Mouse (Mus musculus) testis, adult 2 months (tissue): ENCODE data around the gene Farp1. TPM values are rescaled to one million over a fixed set of nuclear protein-coding genes. Genes with fewer than 3 reads are reported as not detected.

Source experiments
- H3K27ac ChIP-seq: fragments of 200-500 bp; 2 replicates; pipeline ENCODE4 v1.5.1; 2012; ENCODE audit warnings: low read depth, low read length; ENCODE audit not compliant: control insufficient read depth, insufficient read depth
- H3K27me3 ChIP-seq: fragments of 200-500 bp; 2 replicates; pipeline ENCODE4 v1.6.1; 2012; ENCODE audit warnings: mild to moderate bottlenecking, low read length, moderate library complexity; ENCODE audit not compliant: control insufficient read depth, insufficient read depth
- H3K36me3 ChIP-seq: fragments of 200-500 bp; 2 replicates; pipeline ENCODE4 v1.6.1; 2012; ENCODE audit warnings: mild to moderate bottlenecking, low read length; ENCODE audit not compliant: control insufficient read depth, insufficient read depth
- H3K4me1 ChIP-seq: fragments of 200-500 bp; 2 replicates; pipeline ENCODE4 v1.6.1; 2012; ENCODE audit warnings: low read length; ENCODE audit not compliant: control insufficient read depth, insufficient read depth
- H3K4me3 ChIP-seq: fragments of 200-500 bp; 2 replicates; pipeline ENCODE4 v1.5.1; 2012; ENCODE audit warnings: low read depth, mild to moderate bottlenecking, low read length, moderate library complexity, mixed read lengths; ENCODE audit not compliant: control insufficient read depth
- CTCF ChIP-seq: fragments of 200-500 bp; IDR thresholded peaks from 2 replicates; pipeline ENCODE4 v1.5.1; 2012; ENCODE audit warnings: low read depth, mild to moderate bottlenecking, inconsistent platforms, low read length, moderate library complexity; ENCODE audit not compliant: control insufficient read depth, insufficient read depth, insufficient replicate concordance
- POLR2A ChIP-seq: fragments of 200-500 bp; IDR thresholded peaks from 2 replicates; pipeline ENCODE4 v1.6.1; 2012; ENCODE audit warnings: low read depth, mild to moderate bottlenecking, inconsistent platforms, low read length, moderate library complexity; ENCODE audit not compliant: control insufficient read depth
- polyA plus RNA-seq: library from polyadenylated mRNA; depleted of rRNA; stranded (reverse); fragments of >200 nt; gene quantifications from 2 replicates; pipeline ENCODE4 v1.2.3, GENCODE M21; 2012; rRNA removed

Gene Farp1
- 1.4 and 1.5 TPM in 2 replicates for polyA plus RNA-seq

DNA sequence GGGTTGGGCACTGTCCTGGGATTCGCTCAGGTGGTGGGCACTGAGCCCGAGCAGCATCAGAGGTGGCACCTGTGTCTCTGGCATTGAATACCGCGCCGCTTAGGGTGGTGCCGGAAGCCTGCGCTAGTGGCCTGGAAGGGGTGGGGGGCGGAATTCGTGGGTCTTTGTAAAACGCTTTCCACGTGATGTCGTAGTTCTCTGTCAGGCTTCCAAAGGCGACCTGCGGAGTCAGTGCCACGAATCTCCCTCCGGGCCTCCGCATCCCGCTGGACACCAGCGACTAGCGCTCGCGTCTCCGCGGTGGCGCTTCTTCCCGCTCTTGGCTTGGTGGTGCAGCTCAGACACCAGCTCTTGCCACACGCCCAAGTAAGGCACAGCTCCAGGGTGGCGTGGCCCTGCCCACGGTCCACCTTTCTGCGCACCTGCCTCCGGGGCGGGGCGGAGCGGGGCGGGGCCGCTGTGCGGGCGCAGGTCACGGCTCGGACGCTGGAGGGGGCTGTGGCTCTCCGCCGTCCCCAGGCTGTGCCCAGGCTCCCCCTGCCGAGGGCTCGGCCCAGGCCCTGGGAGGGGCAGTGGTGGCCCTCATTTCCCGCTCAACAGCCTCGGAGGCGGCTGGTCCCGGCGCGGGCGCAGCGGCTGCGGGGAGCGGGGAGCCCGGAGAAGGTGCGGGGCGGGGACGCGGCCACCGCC, at the start of gene Farp1:
TSS of gene Farp1 (plus strand) at position 228 of the 690 bp plus-strand sequence.
- Histone ChIP-seq H3K36me3 (no peaks in the 10 kb centered on the region), H3K4me1 (peaks cover 13% of the 10 kb centered on the region), H3K27me3 (peaks cover 6% of the 10 kb centered on the region), H3K4me3 (peak within 1 kb of the TSS; percentile 79), H3K27ac (no peak within 1 kb of the TSS)
- TF ChIP-seq POLR2A (peak; percentile 12; the same call in 1 of the 2 replicates), CTCF (no peak)

DNA sequence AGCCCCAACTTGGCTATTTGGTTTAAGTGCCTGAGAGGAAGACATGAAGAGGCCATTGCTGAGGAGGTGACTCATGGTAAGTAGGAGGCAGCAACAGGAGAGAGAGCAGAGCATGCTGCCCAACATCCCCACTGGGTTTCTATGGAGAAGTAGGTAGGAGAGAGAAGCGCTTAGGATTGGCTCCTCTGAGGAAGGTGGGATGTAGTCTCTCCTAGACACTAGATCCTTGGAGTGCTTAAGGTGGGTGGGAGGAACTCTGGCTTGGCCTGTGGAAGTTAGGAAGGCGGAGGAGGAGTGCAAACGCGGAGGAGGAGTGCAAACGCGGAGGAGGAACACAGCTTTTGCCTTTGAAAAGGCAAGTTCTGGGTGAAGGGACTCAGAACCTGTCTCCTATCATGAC, 45.9 kb upstream of the Farp1 start:
- H3K4me3 ChIP-seq = no peak overlapping the region
- no peaks in the 10 kb centered on the region for H3K4me1 ChIP-seq
- no peaks in the 10 kb centered on the region for H3K27me3 ChIP-seq
- TF ChIP-seq POLR2A = no peak
- TF ChIP-seq CTCF = no peak
- no peak overlapping the region for H3K27ac ChIP-seq
- H3K36me3 ChIP-seq = no peaks in the 10 kb centered on the region

- Histone ChIP-seq H3K4me3 (no peak overlapping the region), H3K4me1 (no peaks in the 10 kb centered on the region; the same call in 1 of the 2 replicates), H3K27me3 (no peaks in the 10 kb centered on the region), H3K36me3 (no peaks in the 10 kb centered on the region), H3K27ac (no peak overlapping the region)
- no peak for TF ChIP-seq CTCF
- no peak for TF ChIP-seq POLR2A
Observed at GRCm38 (mm10) chr14:120997686-120998085, 37.3 kb upstream of the Farp1 start.

GRCm38 (mm10) chr14:121000561-121001340, 34.2 kb upstream of the Farp1 start:
- Histone ChIP-seq H3K4me3 (no peak overlapping the region), H3K4me1 (no peaks in the 10 kb centered on the region; the same call in 1 of the 2 replicates), H3K27me3 (no peaks in the 10 kb centered on the region), H3K36me3 (no peaks in the 10 kb centered on the region), H3K27ac (no peak overlapping the region)
- TF ChIP-seq CTCF (no peak), POLR2A (no peak)

DNA sequence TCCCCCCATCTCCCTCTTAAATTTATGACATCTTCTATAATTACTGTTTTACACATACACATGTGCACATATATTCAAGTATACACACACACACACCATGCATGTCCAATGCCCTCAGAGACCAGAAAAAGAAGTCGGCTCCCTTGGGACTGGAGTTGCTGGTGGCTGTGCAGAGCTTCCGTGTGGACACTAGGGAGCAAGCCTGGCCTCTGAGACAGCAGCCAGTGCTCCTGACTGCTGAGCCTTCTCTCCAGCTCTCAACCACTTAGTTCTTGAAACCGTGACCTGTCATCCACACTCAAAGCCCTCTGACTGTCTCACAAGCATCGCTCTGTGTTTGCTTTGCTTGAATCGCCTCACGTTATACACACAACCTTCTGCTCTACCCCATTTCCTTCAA, 29.4 kb upstream of the Farp1 start:
- H3K27me3 ChIP-seq = no peaks in the 10 kb centered on the region
- H3K4me3 ChIP-seq = no peak overlapping the region
- no peak overlapping the region for H3K27ac ChIP-seq
- H3K4me1 ChIP-seq = no peaks in the 10 kb centered on the region; the same call in 1 of the 2 replicates
- no peaks in the 10 kb centered on the region for H3K36me3 ChIP-seq
- TF ChIP-seq CTCF (no peak), POLR2A (no peak)

- H3K27me3 ChIP-seq = no peaks in the 10 kb centered on the region
- no peak overlapping the region for H3K27ac ChIP-seq
- no peak overlapping the region for H3K4me3 ChIP-seq
- TF ChIP-seq POLR2A (no peak), CTCF (no peak)
- no peaks in the 10 kb centered on the region for H3K4me1 ChIP-seq
- no peaks in the 10 kb centered on the region for H3K36me3 ChIP-seq
Observed at GRCm38 (mm10) chr14:121006021-121006420, 29.0 kb upstream of the Farp1 start.

DNA sequence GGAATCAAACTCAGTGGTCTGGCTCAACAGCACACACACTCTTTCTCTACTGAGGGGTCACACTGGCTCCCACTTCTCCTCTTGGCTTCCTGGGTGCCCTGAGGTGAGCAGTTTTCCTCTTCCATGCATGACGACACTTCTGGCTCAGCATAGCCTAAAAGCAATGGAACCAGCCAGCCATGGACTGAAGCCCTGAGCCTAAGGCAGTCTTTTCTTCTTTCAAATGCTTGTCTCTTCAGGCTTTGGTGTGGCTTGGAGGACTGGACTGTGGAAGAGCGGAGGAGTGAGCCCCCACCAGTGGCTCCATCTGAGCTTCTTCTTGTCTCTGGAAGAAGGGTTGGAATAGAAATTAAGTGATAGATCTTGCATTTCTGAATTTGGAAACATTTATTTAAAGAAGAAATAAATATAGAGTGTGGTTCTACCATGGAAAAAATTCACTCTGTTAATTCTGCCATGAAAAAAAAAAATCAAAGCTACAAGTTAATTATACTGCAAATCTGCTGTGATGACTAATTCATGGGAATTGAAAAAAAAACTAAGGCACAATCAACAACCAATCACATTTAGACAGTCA, 19.8 kb upstream of the Farp1 start:
- Histone ChIP-seq H3K27ac (no peak overlapping the region), H3K4me1 (no peaks in the 10 kb centered on the region), H3K36me3 (no peaks in the 10 kb centered on the region), H3K27me3 (no peaks in the 10 kb centered on the region), H3K4me3 (no peak overlapping the region)
- TF ChIP-seq CTCF (no peak), POLR2A (no peak)
